Mouse (Mus musculus): ENCODE results near the gene Kif13a. TPM values are rescaled to one million over a fixed set of nuclear protein-coding genes. Genes with fewer than 3 reads are reported as not detected.
A peak's percentile ranks its signal among the peaks of the same experiment; 100 is the strongest.

The Kif13a gene
- polyA plus RNA-seq, 1 experiment from 2014 or later, result 38.7 TPM

DNA sequence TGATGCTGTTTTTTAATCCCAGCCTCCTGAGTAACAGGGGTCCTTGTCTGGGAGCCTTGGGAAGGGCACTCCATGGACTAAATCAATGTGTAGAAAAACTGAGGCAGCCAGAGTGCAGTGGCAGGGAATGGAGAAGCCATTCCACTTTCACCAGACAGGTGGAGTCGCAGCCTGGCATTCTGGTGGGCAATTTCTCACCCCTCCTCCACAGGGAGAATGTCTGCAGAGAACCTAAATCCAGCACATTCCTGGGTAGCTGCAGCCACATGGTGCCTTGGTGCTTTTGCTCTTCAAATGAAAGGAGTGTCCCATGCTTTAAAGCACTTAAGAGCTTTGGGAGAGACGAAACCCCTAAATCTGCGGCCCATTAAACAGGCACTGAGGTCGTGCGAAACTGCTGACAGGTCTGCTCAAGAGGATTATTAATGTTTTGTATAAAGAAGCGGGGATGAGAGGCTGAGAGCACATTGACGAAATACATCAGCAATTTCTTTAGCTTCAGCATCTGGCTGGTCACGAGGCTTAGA lies 110.4 kb downstream of the Kif13a start:
- no peak for DNase-seq (ENCODE audit: low read depth, low spot score)
- H3K27me3 ChIP-seq, result no peaks in the 10 kb centered on the region
- in situ Hi-C loops (cut with MboI; ENCODE audit: low pct_unique_long_range_greater_than_20kb), result loop anchor here (25.0 kb wide), 1 partner anchor 468 kb away; no protein-coding TSS in a partner anchor
- POLR2A ChIA-PET, result no interaction called here
- CTCF ChIA-PET, result no interaction called here
- ATAC-seq, result no peak
- no peak for TF ChIP-seq CTCF (IDR thresholded peaks at IDR 0.05)

DNA sequence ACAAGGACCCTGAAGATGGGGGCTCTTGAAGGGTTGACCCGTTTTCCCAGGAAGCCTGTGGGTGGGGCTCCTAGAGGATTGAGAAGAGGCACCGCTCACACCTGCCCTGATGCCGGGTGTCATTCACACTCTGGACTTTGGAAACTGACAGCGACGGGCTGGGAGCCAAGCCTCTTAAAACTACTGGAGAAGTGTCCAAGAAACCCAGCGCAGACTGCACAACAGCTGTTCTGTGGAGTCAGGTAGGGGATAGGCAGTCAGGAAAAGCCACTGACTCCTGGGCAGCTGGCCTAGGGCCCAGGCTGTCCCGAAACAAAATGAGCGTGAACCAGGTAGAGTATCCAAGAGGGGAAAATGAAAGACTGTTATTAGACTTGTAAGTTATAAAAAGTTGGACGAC lies 111.3 kb downstream of the Kif13a start:
- TF ChIP-seq CTCF (IDR thresholded peaks at IDR 0.05), result no peak
- CTCF ChIA-PET, result no interaction called here
- DNase-seq (ENCODE audit: low read depth, low spot score) (no peak), ATAC-seq (no peak)
- POLR2A ChIA-PET, result no interaction called here
- in situ Hi-C loops (cut with MboI; ENCODE audit: low pct_unique_long_range_greater_than_20kb), result loop anchor here (25.0 kb wide), 1 partner anchor 469 kb away; no protein-coding TSS in a partner anchor
- no peaks in the 10 kb centered on the region for H3K27me3 ChIP-seq

DNA sequence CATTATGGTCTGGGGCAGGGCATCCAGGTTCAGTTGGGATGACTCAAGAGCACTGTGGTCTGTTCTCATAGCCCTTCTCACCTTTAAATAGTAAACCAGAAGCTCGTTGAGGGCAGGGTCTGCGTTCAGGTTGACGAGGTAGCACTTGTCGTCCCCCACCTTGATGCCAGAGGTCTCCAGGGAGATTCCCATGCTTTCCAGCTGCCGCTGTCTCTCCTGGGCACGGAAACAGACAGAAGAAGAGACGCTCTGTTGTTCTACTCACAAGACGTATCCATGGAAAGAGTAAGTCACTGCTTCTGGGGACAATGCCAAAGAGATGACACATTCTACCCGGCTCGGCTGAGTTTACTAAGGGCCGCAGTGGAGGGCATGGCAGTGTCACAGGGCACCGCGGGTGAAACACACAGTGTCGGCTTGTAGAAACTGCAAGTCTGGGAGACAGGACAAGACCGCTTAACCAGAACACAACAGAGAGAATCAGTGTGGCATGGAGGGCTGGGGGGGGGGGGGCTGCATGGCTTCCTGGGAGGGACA lies 117.0 kb downstream of the Kif13a start:
- DNase-seq (ENCODE audit: low read depth, low spot score), result peak; percentile 20
- in situ Hi-C loops (cut with MboI; ENCODE audit: low pct_unique_long_range_greater_than_20kb), result loop anchor here (25.0 kb wide), 1 partner anchor 475 kb away; no protein-coding TSS in a partner anchor
- no peak for ATAC-seq
- no peak for TF ChIP-seq CTCF (IDR thresholded peaks at IDR 0.05)
- no peaks in the 10 kb centered on the region for H3K27me3 ChIP-seq
- CTCF ChIA-PET, result no interaction called here
- POLR2A ChIA-PET, result interaction anchor here (0.6 kb wide), 1 partner anchor 14 kb away, joined by 3 read pairs; no protein-coding TSS in a partner anchor

DNA sequence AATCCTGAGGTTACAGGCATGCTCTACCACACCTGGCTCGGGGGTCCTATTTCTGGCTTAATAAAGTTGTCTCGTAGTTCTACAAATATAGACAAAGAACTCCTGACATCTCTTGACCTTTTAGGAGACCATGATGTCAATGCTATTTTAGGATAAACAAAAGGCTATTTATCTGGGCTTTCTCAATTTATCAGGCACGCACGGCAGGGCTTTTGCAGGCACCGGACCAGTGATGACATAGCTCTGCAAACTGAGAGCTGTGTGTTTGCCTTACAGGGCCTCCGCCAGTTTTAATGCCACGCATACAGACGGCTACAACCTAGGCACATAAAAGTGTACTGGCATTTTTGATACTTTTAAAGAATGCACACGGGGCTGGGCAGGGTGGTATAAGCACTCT lies 118.0 kb downstream of the Kif13a start:
- DNase-seq (ENCODE audit: low read depth, low spot score), result no peak
- ATAC-seq, result no peak
- ChIA-PET CTCF (no interaction called here), POLR2A (no interaction called here)
- TF ChIP-seq CTCF (IDR thresholded peaks at IDR 0.05), result no peak
- no peaks in the 10 kb centered on the region for H3K27me3 ChIP-seq
- in situ Hi-C loops (cut with MboI; ENCODE audit: low pct_unique_long_range_greater_than_20kb), result loop anchor here (25.0 kb wide), 1 partner anchor 476 kb away; no protein-coding TSS in a partner anchor

DNA sequence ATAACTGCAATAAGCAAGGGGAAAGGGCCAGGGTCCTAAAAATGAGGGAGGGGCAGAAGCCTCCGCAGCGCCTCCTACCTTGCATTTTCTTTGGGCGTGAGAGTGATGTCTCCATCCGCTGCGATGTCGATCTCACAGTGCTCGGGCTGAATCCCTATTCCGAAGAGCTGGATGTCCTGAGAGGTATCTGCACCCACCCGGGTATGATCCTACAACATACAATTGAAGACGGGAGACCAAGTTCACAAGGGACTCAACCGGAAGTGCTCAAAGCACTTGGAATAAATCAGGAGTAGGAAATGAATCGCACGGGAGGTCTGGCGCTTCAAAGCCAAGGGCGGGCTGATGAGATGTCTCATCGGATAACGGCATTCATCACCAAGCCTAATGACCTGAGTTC lies 119.1 kb downstream of the Kif13a start:
- ChIA-PET POLR2A (no interaction called here), CTCF (interaction anchor here (0.8 to 1.5 kb wide), 3 partner anchors 15 to 207 kb away, joined by 3 to 5 read pairs (median 4); no protein-coding TSS in a partner anchor)
- no peak for TF ChIP-seq CTCF (IDR thresholded peaks at IDR 0.05)
- ATAC-seq (no peak), DNase-seq (ENCODE audit: low read depth, low spot score) (no peak)
- in situ Hi-C loops (cut with MboI; ENCODE audit: low pct_unique_long_range_greater_than_20kb), result loop anchor here (25.0 kb wide), 1 partner anchor 477 kb away; no protein-coding TSS in a partner anchor
- H3K27me3 ChIP-seq, result no peaks in the 10 kb centered on the region

DNA sequence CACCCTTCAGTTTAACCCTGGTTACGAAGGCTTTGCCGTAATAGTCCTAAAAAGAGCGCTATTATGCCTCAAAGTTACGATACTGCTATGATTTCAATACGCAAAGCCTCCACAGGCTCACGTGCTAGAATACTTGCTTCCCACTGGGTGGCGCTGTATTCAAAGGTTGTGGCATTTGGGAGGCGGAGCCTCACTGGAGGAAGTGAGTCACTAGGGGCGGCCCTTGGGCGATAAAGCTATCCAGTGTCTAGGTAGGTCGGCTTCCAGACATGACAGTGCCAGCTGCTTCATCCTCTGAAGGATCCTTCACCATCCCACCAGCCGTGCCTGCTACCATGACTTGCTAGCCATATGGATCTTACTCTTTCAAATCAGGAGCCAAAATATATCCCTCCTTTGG lies 119.6 kb downstream of the Kif13a start:
- in situ Hi-C loops (cut with MboI; ENCODE audit: low pct_unique_long_range_greater_than_20kb), result loop anchor here (25.0 kb wide), 1 partner anchor 477 kb away; no protein-coding TSS in a partner anchor
- ATAC-seq, result no peak
- DNase-seq (ENCODE audit: low read depth, low spot score), result no peak
- no peaks in the 10 kb centered on the region for H3K27me3 ChIP-seq
- POLR2A ChIA-PET, result no interaction called here
- peak; percentile 76 for TF ChIP-seq CTCF (IDR thresholded peaks at IDR 0.05)
- CTCF ChIA-PET, result interaction anchor here (1.3 to 1.5 kb wide), 2 partner anchors 16 to 207 kb away, joined by 4 to 5 read pairs; no protein-coding TSS in a partner anchor

DNA sequence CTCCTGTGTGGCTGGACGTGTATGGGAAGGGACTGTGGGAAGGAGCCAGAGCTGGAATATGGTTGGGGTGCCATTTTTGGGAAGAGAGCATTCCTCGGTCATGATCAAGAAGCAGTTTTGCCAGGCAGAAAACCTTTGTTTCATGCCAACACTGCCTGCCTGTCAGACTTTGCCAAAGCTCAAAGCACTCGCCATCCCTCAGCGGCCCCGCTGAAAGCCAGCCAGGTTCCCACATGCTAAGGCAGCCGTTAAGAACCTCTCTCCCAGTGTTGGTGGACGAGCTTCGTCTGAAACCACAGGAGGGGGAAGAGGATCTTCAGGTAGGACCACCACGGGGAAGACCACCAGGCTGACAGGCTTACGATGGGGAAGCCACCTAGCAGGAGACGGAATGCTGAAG lies 121.8 kb downstream of the Kif13a start:
- no peak for DNase-seq (ENCODE audit: low read depth, low spot score)
- in situ Hi-C loops (cut with MboI; ENCODE audit: low pct_unique_long_range_greater_than_20kb), result loop anchor here (25.0 kb wide), 1 partner anchor 479 kb away; no protein-coding TSS in a partner anchor
- CTCF ChIA-PET, result interaction anchor here (1.4 kb wide), 1 partner anchor 9 kb away, joined by 4 read pairs; no protein-coding TSS in a partner anchor
- no peak for TF ChIP-seq CTCF (IDR thresholded peaks at IDR 0.05)
- ATAC-seq, result no peak
- POLR2A ChIA-PET, result no interaction called here
- H3K27me3 ChIP-seq, result no peaks in the 10 kb centered on the region

DNA sequence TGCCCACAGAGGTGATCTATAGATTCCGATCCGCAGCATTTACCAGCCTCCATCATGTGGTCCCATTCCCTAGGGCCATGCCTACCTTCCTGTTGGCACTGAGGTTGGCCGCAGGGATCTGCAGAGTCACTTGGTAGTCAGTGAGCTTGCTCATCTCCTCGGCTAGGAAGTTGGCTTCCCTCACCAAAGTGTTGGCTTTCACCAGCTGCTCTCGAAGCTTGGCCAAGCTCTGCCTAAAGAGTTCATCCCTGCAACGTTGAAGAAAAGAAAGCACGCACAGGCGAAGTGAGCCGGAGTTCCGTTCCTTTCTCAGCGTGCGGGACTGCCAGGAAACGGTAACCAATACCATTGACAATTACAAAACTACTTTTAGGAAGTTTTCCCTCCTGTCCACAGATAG lies 128.5 kb downstream of the Kif13a start:
- CTCF ChIA-PET, result no interaction called here
- DNase-seq (ENCODE audit: low read depth, low spot score) (no peak), ATAC-seq (no peak)
- in situ Hi-C loops (cut with MboI; ENCODE audit: low pct_unique_long_range_greater_than_20kb), result loop anchor here (25.0 kb wide), 1 partner anchor 486 kb away; no protein-coding TSS in a partner anchor
- POLR2A ChIA-PET, result no interaction called here
- no peaks in the 10 kb centered on the region for H3K27me3 ChIP-seq
- no peak for TF ChIP-seq CTCF (IDR thresholded peaks at IDR 0.05)

DNA sequence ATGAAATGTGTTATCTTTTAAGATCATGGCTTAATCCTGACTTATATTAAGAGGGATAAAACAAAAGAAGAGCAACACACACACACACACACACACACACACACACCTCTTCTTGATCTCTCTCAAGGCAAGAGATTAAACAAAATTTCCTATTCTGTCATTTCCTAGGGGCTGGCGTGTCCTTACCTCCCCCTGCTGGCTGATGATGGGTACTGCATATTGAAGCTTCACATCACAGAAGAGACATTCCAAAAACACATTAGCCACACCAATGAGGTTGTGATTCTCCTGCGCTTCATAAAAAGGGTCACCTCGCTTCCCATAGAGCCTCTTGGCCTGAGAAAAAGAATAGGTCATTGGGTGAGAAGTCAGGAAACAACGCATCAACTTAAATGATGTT lies 131.5 kb downstream of the Kif13a start:
- ChIA-PET POLR2A (no interaction called here), CTCF (interaction anchor here (0.5 to 1.4 kb wide), 6 partner anchors 10 to 488 kb away, joined by 3 to 4 read pairs (median 3); no protein-coding TSS in a partner anchor)
- in situ Hi-C loops (cut with MboI; ENCODE audit: low pct_unique_long_range_greater_than_20kb), result loop anchor here (5.0 to 10.0 kb wide), 3 partner anchors 81 to 486 kb away; no protein-coding TSS in a partner anchor
- H3K27me3 ChIP-seq, result no peaks in the 10 kb centered on the region
- no peak for ATAC-seq
- peak; percentile 82 for TF ChIP-seq CTCF (IDR thresholded peaks at IDR 0.05)
- no peak for DNase-seq (ENCODE audit: low read depth, low spot score)

DNA sequence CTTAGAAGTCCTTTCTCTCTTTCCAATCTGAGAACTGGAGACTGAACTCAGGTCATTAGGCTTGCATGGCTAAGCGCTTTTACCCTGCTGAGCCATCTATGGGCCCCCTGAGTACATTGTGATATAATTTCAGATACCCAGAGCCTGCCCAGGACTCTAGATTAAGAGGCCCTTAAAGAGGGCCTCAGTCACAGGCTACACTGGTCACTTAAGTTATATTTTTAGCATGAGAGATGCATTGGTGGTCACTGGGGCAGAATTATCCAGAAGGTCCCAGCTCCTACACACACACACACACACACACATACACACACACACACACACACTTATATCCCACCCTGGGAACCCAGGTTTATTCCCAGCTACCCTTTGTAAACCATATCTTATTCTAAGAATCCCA lies 133.3 kb downstream of the Kif13a start:
- in situ Hi-C loops (cut with MboI; ENCODE audit: low pct_unique_long_range_greater_than_20kb), result loop anchor here (5.0 to 10.0 kb wide), 3 partner anchors 79 to 484 kb away; no protein-coding TSS in a partner anchor
- ATAC-seq, result no peak

DNA sequence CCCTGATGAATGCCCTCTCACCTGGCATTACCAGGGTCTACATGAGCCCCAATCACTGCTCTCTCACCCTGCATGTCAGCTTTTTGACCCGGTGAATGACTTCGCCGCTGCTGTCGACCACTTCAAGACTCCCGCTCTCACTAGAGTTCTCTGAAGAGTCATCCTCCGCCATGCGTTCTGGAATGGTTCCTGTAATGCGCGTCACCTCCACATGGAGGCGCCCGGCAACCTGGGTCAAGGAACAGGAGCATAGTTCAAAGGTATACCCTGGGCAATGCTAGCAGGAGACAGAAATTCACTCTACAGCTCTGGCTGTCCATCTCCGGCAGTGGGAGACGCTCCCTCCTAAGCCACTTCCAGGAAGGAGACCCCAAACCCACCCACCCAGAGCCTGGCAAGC lies 135.8 kb downstream of the Kif13a start:
- POLR2A ChIA-PET, result no interaction called here
- no peak for DNase-seq (ENCODE audit: low read depth, low spot score)
- H3K27me3 ChIP-seq, result no peaks in the 10 kb centered on the region
- ATAC-seq, result no peak
- peak; percentile 21 for TF ChIP-seq CTCF (IDR thresholded peaks at IDR 0.05)
- CTCF ChIA-PET, result no interaction called here
- in situ Hi-C loops (cut with MboI; ENCODE audit: low pct_unique_long_range_greater_than_20kb), result loop anchor here (10.0 kb wide), 1 partner anchor 119 kb away; no protein-coding TSS in a partner anchor

More for the DNA sequence above, 133.3 kb downstream of the Kif13a start:
- no peaks in the 10 kb centered on the region for H3K27me3 ChIP-seq
- ChIA-PET CTCF (interaction anchor here (1.3 kb wide), 1 partner anchor 486 kb away, joined by 3 read pairs; no protein-coding TSS in a partner anchor), POLR2A (no interaction called here)
- no peak for TF ChIP-seq CTCF (IDR thresholded peaks at IDR 0.05)
- DNase-seq (ENCODE audit: low read depth, low spot score), result no peak

Measured in Patski (cell line).